Mouse (Mus musculus) ES-E14 (cell line): Measurements from ENCODE around the gene Olfr1351. TPM values are rescaled to one million over a fixed set of nuclear protein-coding genes. Genes with fewer than 3 reads are reported as not detected.

ENCODE experiments used
- total RNA-seq: library from RNA; depleted of rRNA; stranded (reverse); fragments of 300-350 nt; gene quantifications from 2 replicates; pipeline ENCODE4 v1.2.3, GENCODE M21; 2012; rRNA removed

Olfr1351 gene
- total RNA-seq, 1 experiment: not detected

Other genes starting within 250 kb of the Olfr1351 start
- 1.7 TPM in 2 replicates for gene Slc1a6, start 232.0 kb upstream of the Olfr1351 start, total RNA-seq
- gene Olfr1356, start 160.3 kb upstream of the Olfr1351 start, total RNA-seq: not detected in 2 replicates
- not detected in 2 replicates for gene Olfr1355, start 136.9 kb upstream of the Olfr1351 start, total RNA-seq
- not detected in 2 replicates for gene Olfr1354, start 99.3 kb upstream of the Olfr1351 start, total RNA-seq
- gene Olfr8, start 61.8 kb upstream of the Olfr1351 start, total RNA-seq: not detected in 2 replicates
- not detected in 2 replicates for gene Olfr1353, start 49.2 kb upstream of the Olfr1351 start, total RNA-seq
- not detected in 2 replicates for gene Olfr1352, start 31.4 kb upstream of the Olfr1351 start, total RNA-seq
- not detected in 2 replicates for gene Olfr57, start 16.3 kb downstream of the Olfr1351 start, total RNA-seq
- gene 2610008E11Rik, start 85.1 kb downstream of the Olfr1351 start, total RNA-seq: 9.0 and 10.8 TPM in 2 replicates
- gene Vmn2r80, start 136.3 kb downstream of the Olfr1351 start, total RNA-seq: not detected in 2 replicates
- not detected in 2 replicates for gene Vmn2r81, start 235.2 kb downstream of the Olfr1351 start, total RNA-seq